Mouse (Mus musculus) kidney, postnatal 4 days (tissue): ENCODE results near the gene Tgfb1.

Experiments
- DNase-seq, 2 experiments: peaks; one replicate each; pipeline ENCODE4 v3.0.0; 2021; ENCODE audit warnings: mixed read lengths in 2 of 2

Gene Tgfb1

DNA sequence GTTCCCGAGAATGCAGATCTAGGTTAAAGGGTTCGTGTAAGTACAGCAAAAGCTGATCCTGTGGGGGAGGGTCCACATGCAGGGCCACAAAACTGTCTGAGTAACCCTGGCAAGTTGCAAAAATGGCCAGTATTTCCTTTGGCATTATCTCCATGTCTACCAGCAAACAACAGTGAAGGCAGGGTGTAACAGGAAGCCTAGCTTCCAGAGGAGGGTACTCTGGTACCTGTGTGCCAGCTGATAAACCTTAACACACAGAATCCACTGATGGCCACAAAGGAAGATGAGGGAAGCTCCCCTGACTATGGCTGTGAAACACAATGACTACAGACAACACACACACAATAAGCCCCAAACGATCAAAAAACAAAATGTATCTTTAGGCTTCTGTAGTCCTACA is 51.5 kb downstream of the Tgfb1 start:
- DNase-seq: no peak

DNA sequence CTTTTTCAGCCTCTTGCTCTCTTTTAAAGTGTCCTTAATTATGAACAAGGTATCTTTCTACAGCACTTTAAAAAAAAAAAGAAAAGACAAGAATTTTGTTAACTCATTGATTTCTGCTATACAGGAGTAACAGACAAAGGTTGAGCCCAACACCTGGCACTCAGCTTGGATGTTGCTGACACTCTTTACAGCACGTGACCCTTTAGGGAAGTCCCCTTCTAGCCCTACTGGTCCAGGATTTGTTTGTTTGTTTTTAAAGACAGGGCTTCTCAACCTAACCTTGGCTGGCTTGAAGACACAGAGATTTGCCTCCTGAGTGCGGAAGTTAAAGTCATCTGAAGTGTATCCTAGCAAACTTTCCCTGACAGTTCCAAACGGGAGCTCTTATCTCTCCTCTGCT is 60.0 kb downstream of the Tgfb1 start:
- no peak for DNase-seq

DNA sequence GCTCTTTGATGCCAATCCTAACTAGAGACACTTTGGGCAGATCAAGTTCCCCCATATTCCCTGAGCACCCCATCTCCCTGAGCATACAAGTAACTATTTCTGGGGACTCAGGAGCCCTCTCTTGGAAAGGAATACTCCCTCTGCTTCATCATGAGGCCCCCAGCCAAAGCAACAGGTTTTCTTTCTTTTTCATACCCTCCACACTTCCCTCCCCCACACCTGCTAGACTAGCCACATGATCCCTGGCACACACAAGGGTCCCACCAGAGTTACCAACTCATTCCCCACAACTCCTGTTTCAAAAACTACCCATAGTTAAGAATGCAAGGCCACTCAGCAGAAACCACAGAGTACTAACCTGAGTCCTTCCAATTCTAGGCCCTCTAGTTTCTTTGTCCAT is 66.3 kb downstream of the Tgfb1 start:
- no peak for DNase-seq

DNA sequence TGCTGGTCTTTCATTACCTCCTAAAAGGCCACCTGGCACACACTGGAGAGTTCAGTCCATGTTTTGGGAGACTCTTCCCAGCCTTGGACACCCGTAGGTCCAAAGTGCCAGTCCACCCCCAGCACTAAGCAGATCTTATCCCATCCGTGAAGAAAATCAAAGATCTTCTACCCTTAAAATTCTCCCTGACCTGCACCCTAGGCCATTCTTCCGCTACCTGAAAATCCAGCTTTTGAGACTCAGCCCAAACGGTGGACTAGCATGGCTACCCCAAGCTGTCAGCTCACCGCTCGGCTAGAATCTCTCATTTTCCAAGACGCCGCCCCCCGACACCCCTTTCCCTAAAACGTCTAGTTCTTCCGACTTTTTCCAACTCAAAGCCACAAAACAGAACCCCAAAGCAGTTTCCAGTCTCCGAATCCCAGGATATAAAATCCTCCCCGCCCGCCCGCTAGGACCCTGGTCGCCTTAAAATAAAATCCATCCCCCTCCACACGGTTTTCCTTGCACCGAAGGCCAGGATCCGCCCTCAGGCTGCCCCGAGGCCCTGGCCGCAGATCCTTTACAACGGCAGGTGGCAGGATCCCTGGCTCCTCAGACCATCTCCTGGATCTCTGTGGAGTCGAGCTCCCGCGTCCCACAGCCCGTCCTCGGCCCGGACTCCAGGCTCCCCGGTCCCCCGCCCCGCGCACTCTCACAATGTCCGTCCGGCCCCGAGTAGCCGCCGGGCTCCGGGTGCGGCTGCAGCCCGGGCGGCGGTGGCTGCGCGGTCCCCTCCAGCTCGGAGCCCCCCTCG is 67.0 kb downstream of the Tgfb1 start:
- DNase-seq: peak; percentile 69 to 78

DNA sequence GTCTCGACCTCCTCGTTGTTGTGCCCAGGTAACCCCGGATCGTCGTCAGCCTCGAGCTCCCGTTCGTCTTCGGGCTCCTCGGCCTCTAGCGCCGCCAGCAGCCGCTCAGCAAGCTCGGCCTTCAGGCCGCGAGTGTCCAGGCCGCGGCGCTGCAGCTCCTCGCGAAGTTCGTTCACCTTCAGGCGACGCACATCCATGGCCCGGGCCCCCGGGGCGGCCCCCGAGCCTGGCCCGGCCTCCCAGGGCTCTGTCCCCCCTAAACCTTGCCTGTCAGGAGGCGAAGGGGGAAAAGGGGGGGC is 67.6 kb downstream of the Tgfb1 start:
- DNase-seq: no peak
